Mouse (Mus musculus) liver, embryonic 14.5 days (tissue): Measurements from ENCODE around the gene Pak3. TPM values are rescaled to one million over a fixed set of nuclear protein-coding genes. Genes with fewer than 3 reads are reported as not detected.

ENCODE experiments used
- ATAC-seq: fragments of 200-750 bp; cut with Nextera tagmentation; 2 replicates; pipeline ENCODE4 v1.8.0; 2017; ENCODE audit warnings: moderate number of reproducible peaks, mild to moderate bottlenecking, moderate library complexity; ENCODE audit not compliant: insufficient read depth
- DNase-seq, 3 experiments: peaks; one replicate each; pipeline ENCODE4 v3.0.0-alpha.2; 2012 to 2013; ENCODE audit warnings: low read depth in 3 of 3, low spot score in 3 of 3
- H3K27ac ChIP-seq: fragments of 300-500 bp; sonication (generic); 2 replicates; pipeline ENCODE4 v1.5.1; 2014; ENCODE audit warnings: moderate library complexity, mild to moderate bottlenecking, control low read depth, inconsistent platforms
- H3K27me3 ChIP-seq: fragments of 300-500 bp; sonication (generic); 2 replicates; pipeline ENCODE4 v1.6.1; 2014; ENCODE audit warnings: mild to moderate bottlenecking, low read length, moderate library complexity; ENCODE audit not compliant: control insufficient read depth, insufficient read depth
- H3K36me3 ChIP-seq: fragments of 300-500 bp; sonication (generic); replicated peaks from 2 replicates; pipeline ENCODE4 v1.6.1; 2014; ENCODE audit warnings: low read depth; ENCODE audit not compliant: control insufficient read depth, insufficient read depth
- H3K4me1 ChIP-seq, 2 experiments: fragments of 200-500 bp in 1 of 2; fragments of 300-500 bp in 1 of 2; sonication (generic) in 1 of 2; replicated peaks; 2 replicates each; pipeline ENCODE4 v1.6.1; 2012 to 2014; ENCODE audit warnings: antibody characterized with exemption in 1 of 2, inconsistent platforms in 1 of 2, low read length in 1 of 2; ENCODE audit not compliant: control insufficient read depth in 2 of 2, insufficient read depth in 2 of 2
- H3K4me2 ChIP-seq: fragments of 300-500 bp; sonication (generic); 2 replicates; pipeline ENCODE4 v1.6.1; 2014; ENCODE audit warnings: low read depth, mild to moderate bottlenecking, control low read depth, moderate library complexity
- H3K4me3 ChIP-seq, 2 experiments: fragments of 200-500 bp in 1 of 2; fragments of 300-500 bp in 1 of 2; sonication (generic) in 1 of 2; 2 replicates each; pipeline ENCODE4 v1.5.1; 2012 to 2014; ENCODE audit warnings: low read depth in 2 of 2, low read length in 2 of 2, mild to moderate bottlenecking in 2 of 2, control low read depth in 1 of 2, inconsistent platforms in 1 of 2, moderate library complexity in 1 of 2; ENCODE audit not compliant: insufficient read depth in 1 of 2
- H3K9ac ChIP-seq: fragments of 300-500 bp; sonication (generic); replicated peaks from 2 replicates; pipeline ENCODE4 v1.6.1; 2014; ENCODE audit warnings: mild to moderate bottlenecking, control low read depth, moderate library complexity
- H3K9me3 ChIP-seq: fragments of 300-500 bp; sonication (generic); 2 replicates; pipeline ENCODE4 v1.6.1; 2016; ENCODE audit warnings: low read length, mixed read lengths; ENCODE audit not compliant: control insufficient read depth
- CTCF ChIP-seq: IDR thresholded peaks from 2 replicates; pipeline ENCODE4 v1.5.1; 2016; ENCODE audit warnings: antibody characterized with exemption, low read depth, control low read depth
- EP300 ChIP-seq: IDR thresholded peaks from 2 replicates; pipeline ENCODE4 v1.6.1; 2016; ENCODE audit warnings: antibody characterized with exemption, low read depth
- WGBS: fragments of 180-500 bp; shearing (Covaris S2); extraction: QIAGEN DNeasy Blood & Tissue Kit; methylation state at CpG from one replicate; pipeline ENCODE4 v1.1.7; 2014; ENCODE audit not compliant: insufficient replicate concordance; 5-methylcytosine and 5-hydroxymethylcytosine counted together
- microRNA-seq: library from miRNA; unstranded; fragments of <30 nt; microRNA quantifications from one replicate; pipeline ENCODE4, GENCODE M21; 2016
- polyA plus RNA-seq, 2 experiments: library from polyadenylated mRNA; depleted of rRNA in 1 of 2; stranded (reverse) in 1 of 2; unstranded in 1 of 2; fragments of >200 nt; fragmentation: Nextera tagmentation in 1 of 2; extraction: Ambion mirVana in 1 of 2; gene quantifications; 2 replicates each; pipeline versions ENCODE4 v1.2.1 to v1.2.3; 2012 to 2014

Gene Pak3
- polyA plus RNA-seq, 2 experiments: 0.01 to 0.10 TPM

DNA sequence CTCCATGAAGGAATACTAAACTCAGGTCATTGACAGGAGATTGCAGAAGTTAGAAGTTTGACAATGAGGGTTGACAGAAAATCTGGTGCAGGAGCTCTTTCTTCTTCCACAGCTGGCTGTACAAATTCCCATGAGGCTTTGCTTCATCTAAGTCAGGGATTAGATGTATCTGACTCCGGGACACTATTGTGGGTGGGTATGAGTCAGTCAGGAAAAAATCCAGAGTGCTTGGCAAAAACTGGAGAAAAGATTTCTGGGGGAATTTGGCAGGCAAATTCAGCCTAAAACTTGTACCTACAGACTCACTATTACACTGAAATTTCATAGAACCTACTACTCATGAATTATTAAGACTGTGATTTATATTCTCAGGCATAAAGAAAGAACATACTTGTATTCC lies 297.6 kb downstream of the Pak3 start:
- Histone ChIP-seq H3K9ac (no peak overlapping the region), H3K9me3 (no peaks in the 10 kb centered on the region), H3K4me3 (no peak overlapping the region), H3K27me3 (no peaks in the 10 kb centered on the region), H3K36me3 (no peaks in the 10 kb centered on the region), H3K27ac (no peak overlapping the region), H3K4me2 (no peak overlapping the region), H3K4me1 (no peaks in the 10 kb centered on the region)
- DNase-seq (no peak), ATAC-seq (no peak)
- TF ChIP-seq EP300 (no peak), CTCF (no peak)
- WGBS: 59% methylated on average over 1 of the region's 1 CpGs

DNA sequence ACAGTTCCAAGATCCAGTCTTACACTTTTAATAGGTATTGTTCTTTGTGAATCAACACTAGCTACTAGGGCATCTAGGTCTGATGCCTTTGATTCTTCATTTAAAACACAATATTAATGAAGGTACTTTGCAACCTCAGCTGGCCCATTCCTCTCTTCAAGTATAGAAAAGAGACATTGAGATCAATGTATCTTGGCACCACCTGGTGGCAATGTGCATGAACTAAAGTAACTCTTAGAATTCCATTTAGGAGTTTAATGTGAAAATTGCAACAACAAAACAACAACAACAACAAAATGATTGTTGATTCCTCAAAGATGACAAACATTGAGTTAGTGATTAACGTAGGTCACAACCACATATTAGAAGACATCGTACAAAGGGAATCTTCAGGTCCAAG lies 300.6 kb downstream of the Pak3 start:
- no peaks in the 10 kb centered on the region for H3K27me3 ChIP-seq
- H3K9me3 ChIP-seq: no peaks in the 10 kb centered on the region
- ATAC-seq (no peak), DNase-seq (no peak)
- H3K4me1 ChIP-seq: no peaks in the 10 kb centered on the region
- H3K36me3 ChIP-seq: no peaks in the 10 kb centered on the region
- TF ChIP-seq CTCF (no peak), EP300 (no peak)
- H3K4me3 ChIP-seq: no peak overlapping the region
- no peak overlapping the region for H3K4me2 ChIP-seq
- H3K27ac ChIP-seq: no peak overlapping the region
- H3K9ac ChIP-seq: no peak overlapping the region
- WGBS: 63% methylated on average over 2 of the region's 2 CpGs

DNA sequence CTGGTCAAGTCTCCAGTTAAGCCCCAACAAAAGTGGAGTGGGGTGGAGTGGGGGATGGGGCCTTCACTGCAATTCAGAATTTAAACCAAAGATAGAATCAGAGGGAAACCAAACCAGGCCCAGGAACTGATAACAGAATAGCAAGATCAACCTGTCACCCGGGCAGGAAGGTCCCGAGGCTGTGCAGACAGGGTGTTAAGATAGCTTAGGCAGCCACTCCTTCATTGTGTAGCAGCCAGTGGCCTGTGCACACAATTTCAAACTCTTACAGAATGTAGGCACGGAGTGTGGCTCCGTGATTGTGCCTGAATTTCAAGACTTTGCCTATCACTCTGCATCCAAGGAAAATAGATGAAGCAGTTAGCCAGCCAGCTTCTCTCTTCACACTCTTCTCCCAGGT lies 308.1 kb downstream of the Pak3 start:
- Histone ChIP-seq H3K27ac (no peak overlapping the region), H3K4me2 (no peak overlapping the region), H3K36me3 (no peaks in the 10 kb centered on the region), H3K4me3 (no peak overlapping the region), H3K9me3 (no peaks in the 10 kb centered on the region), H3K9ac (no peak overlapping the region), H3K27me3 (no peaks in the 10 kb centered on the region), H3K4me1 (no peaks in the 10 kb centered on the region)
- 26% methylated on average over 4 of the region's 4 CpGs for WGBS
- DNase-seq (no peak), ATAC-seq (no peak)
- TF ChIP-seq CTCF (no peak), EP300 (no peak)

DNA sequence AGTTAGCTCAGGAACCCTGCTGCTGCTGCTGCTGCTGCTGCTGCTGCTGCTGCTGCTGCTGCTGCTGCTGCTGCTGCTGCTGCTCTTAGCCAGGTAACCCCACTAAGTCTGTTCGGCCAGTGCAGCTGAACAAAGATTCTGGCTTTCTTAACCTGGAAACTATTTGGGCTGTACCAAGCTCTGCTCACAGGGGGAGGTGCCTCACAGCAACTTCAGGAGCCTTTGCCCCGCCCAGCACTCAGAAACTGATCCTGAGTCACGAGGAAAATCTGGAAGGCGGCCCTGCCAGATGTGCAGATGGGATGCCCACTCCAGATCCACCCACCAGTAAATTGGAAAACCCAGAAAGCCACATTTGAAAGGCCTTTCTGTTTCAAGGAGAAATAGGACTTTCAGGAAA lies 308.8 kb downstream of the Pak3 start, which contains the start of gene Capn6:
Gene Capn6, minus strand, starts transcription at position 203 of the 400 bp plus-strand sequence.
- no peaks in the 10 kb centered on the region for H3K4me1 ChIP-seq
- DNase-seq: no peak
- H3K4me3 ChIP-seq: no peak within 1 kb of the TSS
- H3K9me3 ChIP-seq: no peaks in the 10 kb centered on the region
- no peaks in the 10 kb centered on the region for H3K36me3 ChIP-seq
- no peak within 1 kb of the TSS for H3K27ac ChIP-seq
- H3K27me3 ChIP-seq: no peaks in the 10 kb centered on the region
- ATAC-seq: no peak
- no peak within 1 kb of the TSS for H3K4me2 ChIP-seq
- 33% methylated on average over 4 of the region's 4 CpGs for WGBS
- no peak within 1 kb of the TSS for H3K9ac ChIP-seq
- no peak for TF ChIP-seq CTCF
- no peak for TF ChIP-seq EP300

DNA sequence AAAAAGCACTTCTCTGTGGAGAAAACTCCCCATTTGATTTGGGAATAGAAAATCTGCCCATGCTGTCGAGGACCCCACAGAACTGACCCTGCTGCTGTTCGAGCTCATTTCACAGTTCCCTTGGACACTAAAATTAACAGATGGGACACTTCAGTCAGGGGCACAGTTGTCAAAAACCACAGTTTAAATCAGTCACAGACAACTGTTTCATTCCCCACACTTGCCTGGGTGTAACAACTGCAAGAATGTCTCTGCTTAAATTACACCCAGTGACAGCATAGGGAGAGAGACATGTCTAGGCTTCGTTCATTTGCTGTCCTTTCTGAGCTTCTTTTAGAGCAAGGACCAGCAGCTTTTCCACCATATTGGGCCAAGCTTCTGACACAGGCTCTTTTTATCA lies 328.2 kb downstream of the Pak3 start:
- DNase-seq (no peak), ATAC-seq (no peak)
- WGBS: 54% methylated on average over 3 of the region's 3 CpGs
- no peak overlapping the region for H3K9ac ChIP-seq
- no peak overlapping the region for H3K4me3 ChIP-seq
- H3K27me3 ChIP-seq: no peaks in the 10 kb centered on the region
- TF ChIP-seq EP300 (no peak), CTCF (no peak)
- H3K4me2 ChIP-seq: no peak overlapping the region
- no peak overlapping the region for H3K27ac ChIP-seq
- no peaks in the 10 kb centered on the region for H3K4me1 ChIP-seq
- no peaks in the 10 kb centered on the region for H3K36me3 ChIP-seq
- no peaks in the 10 kb centered on the region for H3K9me3 ChIP-seq

Small RNA genes lying within 50 kb of the gene (microRNA-seq; reads per million reads assigned to microRNA genes)
- not detected for gene Gm47298

Other genes with a start within 250 kb of the Pak3 start
- 0.15 and 0.21 TPM in 2 replicates for gene Chrdl1, start 124.3 kb upstream of the Pak3 start, polyA plus RNA-seq (2012; rRNA removed)
- gene Chrdl1, start 124.3 kb upstream of the Pak3 start, polyA plus RNA-seq (2014; fragmentation: Nextera tagmentation; extraction: Ambion mirVana): 0.33 and 0.77 TPM in 2 replicates